Mouse (Mus musculus): ENCODE results near the gene Ppme1. TPM values are rescaled to one million over a fixed set of nuclear protein-coding genes. Genes with fewer than 3 reads are reported as not detected.

The Ppme1 gene
- polyA plus RNA-seq (2015; fragmentation: Nextera tagmentation; extraction: Ambion mirVana) = 50.2 and 56.6 TPM in 2 replicates

- H3K4me1 ChIP-seq = peaks cover 27% of the 10 kb centered on the region
- H3K27ac ChIP-seq (replicated peaks) = peak within 1 kb of the TSS; percentile 94
- peak within 1 kb of the TSS; percentile 78 for H3K4me2 ChIP-seq
- no peaks in the 10 kb centered on the region for H3K27me3 ChIP-seq (replicated peaks)
- no peaks in the 10 kb centered on the region for H3K9me3 ChIP-seq
- H3K9ac ChIP-seq = peak within 1 kb of the TSS; percentile 91
- ATAC-seq (ENCODE audit: extremely low read depth, insufficient number of reproducible peaks, low FRiP score, low TSS enrichment) = peak; percentile 96
- H3K36me3 ChIP-seq = peaks cover 21% of the 10 kb centered on the region
- peak within 1 kb of the TSS; percentile 77 for H3K4me3 ChIP-seq
- under 1% methylated on average over 54 of the region's 54 CpGs for WGBS
Measured at GRCm38 (mm10) chr7:100371495-100372451, at the start of gene Ppme1, which contains the start of gene C2cd3. TSS of gene Ppme1 (minus strand) at chr7:100372307. TSS of gene C2cd3 (plus strand) at chr7:100372233.

- Histone ChIP-seq H3K36me3 (peaks cover 91% of the 10 kb centered on the region), H3K4me3 (no peak overlapping the region), H3K27ac (replicated peaks) (no peak overlapping the region), H3K9ac (no peak overlapping the region), H3K27me3 (replicated peaks) (no peaks in the 10 kb centered on the region), H3K4me2 (no peak overlapping the region), H3K9me3 (no peaks in the 10 kb centered on the region), H3K4me1 (no peaks in the 10 kb centered on the region)
- WGBS = 79% methylated on average over 4 of the region's 4 CpGs
- ATAC-seq (ENCODE audit: extremely low read depth, insufficient number of reproducible peaks, low FRiP score, low TSS enrichment) = no peak
Measured at GRCm38 (mm10) chr7:100408684-100409083, 36.6 kb upstream of the Ppme1 start.

GRCm38 (mm10) chr7:100407677-100408076 is 35.6 kb upstream of the Ppme1 start:
- Histone ChIP-seq H3K9me3 (no peaks in the 10 kb centered on the region), H3K36me3 (peaks cover 91% of the 10 kb centered on the region), H3K27me3 (replicated peaks) (no peaks in the 10 kb centered on the region), H3K4me1 (no peaks in the 10 kb centered on the region), H3K4me3 (no peak overlapping the region), H3K9ac (no peak overlapping the region), H3K4me2 (no peak overlapping the region), H3K27ac (replicated peaks) (no peak overlapping the region)
- no peak for ATAC-seq (ENCODE audit: extremely low read depth, insufficient number of reproducible peaks, low FRiP score, low TSS enrichment)
- 93% methylated on average over 5 of the region's 5 CpGs for WGBS

GRCm38 (mm10) chr7:100402715-100403114 is 30.6 kb upstream of the Ppme1 start:
- H3K27me3 ChIP-seq (replicated peaks) = no peaks in the 10 kb centered on the region
- H3K9ac ChIP-seq = no peak overlapping the region
- ATAC-seq (ENCODE audit: extremely low read depth, insufficient number of reproducible peaks, low FRiP score, low TSS enrichment) = no peak
- H3K9me3 ChIP-seq = no peaks in the 10 kb centered on the region
- H3K27ac ChIP-seq (replicated peaks) = no peak overlapping the region
- 86% methylated on average over 4 of the region's 4 CpGs for WGBS
- H3K4me3 ChIP-seq = no peak overlapping the region
- peaks cover 10% of the 10 kb centered on the region for H3K4me1 ChIP-seq
- peaks cover 74% of the 10 kb centered on the region for H3K36me3 ChIP-seq
- H3K4me2 ChIP-seq = no peak overlapping the region

GRCm38 (mm10) chr7:100400899-100401539 is 28.9 kb upstream of the Ppme1 start:
- H3K4me1 ChIP-seq = peaks cover 10% of the 10 kb centered on the region
- no peak for ATAC-seq (ENCODE audit: extremely low read depth, insufficient number of reproducible peaks, low FRiP score, low TSS enrichment)
- WGBS = 62% methylated on average over 4 of the region's 4 CpGs
- H3K9me3 ChIP-seq = no peaks in the 10 kb centered on the region
- H3K4me3 ChIP-seq = no peak overlapping the region
- H3K27me3 ChIP-seq (replicated peaks) = no peaks in the 10 kb centered on the region
- H3K9ac ChIP-seq = no peak overlapping the region
- no peak overlapping the region for H3K4me2 ChIP-seq
- peaks cover 73% of the 10 kb centered on the region for H3K36me3 ChIP-seq
- no peak overlapping the region for H3K27ac ChIP-seq (replicated peaks)

GRCm38 (mm10) chr7:100399231-100399913 is 27.3 kb upstream of the Ppme1 start:
- no peak overlapping the region for H3K4me3 ChIP-seq
- no peak for ATAC-seq (ENCODE audit: extremely low read depth, insufficient number of reproducible peaks, low FRiP score, low TSS enrichment)
- H3K36me3 ChIP-seq = peaks cover 78% of the 10 kb centered on the region
- no peaks in the 10 kb centered on the region for H3K27me3 ChIP-seq (replicated peaks)
- H3K9ac ChIP-seq = 0 out of 2 replicates have a peak overlapping the region, but pooled peaks have one; percentile 6
- no peaks in the 10 kb centered on the region for H3K9me3 ChIP-seq
- H3K4me2 ChIP-seq = peak overlapping the region; percentile 5; the same call in 1 of the 2 replicates
- 46% methylated on average over 8 of the region's 8 CpGs for WGBS
- H3K4me1 ChIP-seq = peaks cover 10% of the 10 kb centered on the region
- H3K27ac ChIP-seq (replicated peaks) = peak overlapping the region; percentile 43; the same call in 1 of the 2 replicates

GRCm38 (mm10) chr7:100392265-100392664 is 20.2 kb upstream of the Ppme1 start:
- no peaks in the 10 kb centered on the region for H3K4me1 ChIP-seq
- peaks cover 93% of the 10 kb centered on the region for H3K36me3 ChIP-seq
- H3K9me3 ChIP-seq = no peaks in the 10 kb centered on the region
- no peak overlapping the region for H3K27ac ChIP-seq (replicated peaks)
- no peak overlapping the region for H3K9ac ChIP-seq
- H3K27me3 ChIP-seq (replicated peaks) = no peaks in the 10 kb centered on the region
- no peak for ATAC-seq (ENCODE audit: extremely low read depth, insufficient number of reproducible peaks, low FRiP score, low TSS enrichment)
- H3K4me2 ChIP-seq = no peak overlapping the region
- WGBS = 63% methylated on average over 2 of the region's 2 CpGs
- H3K4me3 ChIP-seq = no peak overlapping the region

GRCm38 (mm10) chr7:100390166-100390565 is 18.1 kb upstream of the Ppme1 start:
- WGBS = 82% methylated on average over 8 of the region's 8 CpGs
- H3K27ac ChIP-seq (replicated peaks) = no peak overlapping the region
- no peak overlapping the region for H3K4me3 ChIP-seq
- no peaks in the 10 kb centered on the region for H3K9me3 ChIP-seq
- peaks cover 76% of the 10 kb centered on the region for H3K36me3 ChIP-seq
- ATAC-seq (ENCODE audit: extremely low read depth, insufficient number of reproducible peaks, low FRiP score, low TSS enrichment) = no peak
- no peak overlapping the region for H3K9ac ChIP-seq
- H3K27me3 ChIP-seq (replicated peaks) = no peaks in the 10 kb centered on the region
- H3K4me1 ChIP-seq = no peaks in the 10 kb centered on the region
- H3K4me2 ChIP-seq = no peak overlapping the region

- Histone ChIP-seq H3K4me3 (no peak overlapping the region), H3K27me3 (replicated peaks) (no peaks in the 10 kb centered on the region), H3K4me2 (no peak overlapping the region), H3K27ac (replicated peaks) (no peak overlapping the region), H3K9ac (no peak overlapping the region), H3K4me1 (no peaks in the 10 kb centered on the region), H3K36me3 (peaks cover 73% of the 10 kb centered on the region), H3K9me3 (no peaks in the 10 kb centered on the region)
- no peak for ATAC-seq (ENCODE audit: extremely low read depth, insufficient number of reproducible peaks, low FRiP score, low TSS enrichment)
- 79% methylated on average over 2 of the region's 2 CpGs for WGBS
Measured at GRCm38 (mm10) chr7:100388174-100388573, 16.1 kb upstream of the Ppme1 start.

GRCm38 (mm10) chr7:100383207-100383606 is 11.1 kb upstream of the Ppme1 start:
- no peak for ATAC-seq (ENCODE audit: extremely low read depth, insufficient number of reproducible peaks, low FRiP score, low TSS enrichment)
- no peaks in the 10 kb centered on the region for H3K9me3 ChIP-seq
- WGBS = 88% methylated on average over 2 of the region's 2 CpGs
- H3K27ac ChIP-seq (replicated peaks) = no peak overlapping the region
- H3K36me3 ChIP-seq = peaks cover 72% of the 10 kb centered on the region
- H3K27me3 ChIP-seq (replicated peaks) = no peaks in the 10 kb centered on the region
- H3K4me1 ChIP-seq = no peaks in the 10 kb centered on the region
- H3K4me3 ChIP-seq = no peak overlapping the region
- H3K4me2 ChIP-seq = no peak overlapping the region
- H3K9ac ChIP-seq = no peak overlapping the region

GRCm38 (mm10) chr7:100381161-100381560 is 9.1 kb upstream of the Ppme1 start:
- ATAC-seq (ENCODE audit: extremely low read depth, insufficient number of reproducible peaks, low FRiP score, low TSS enrichment) = no peak
- Histone ChIP-seq H3K4me1 (no peaks in the 10 kb centered on the region), H3K27ac (replicated peaks) (no peak overlapping the region), H3K36me3 (peaks cover 78% of the 10 kb centered on the region), H3K9me3 (no peaks in the 10 kb centered on the region), H3K4me3 (no peak overlapping the region), H3K4me2 (no peak overlapping the region), H3K9ac (no peak overlapping the region), H3K27me3 (replicated peaks) (no peaks in the 10 kb centered on the region)
